Mouse (Mus musculus) thymus, adult 2 months (tissue): ENCODE measurements around the gene Gpr37l1.

Source experiments
- CTCF ChIP-seq: fragments of 200-500 bp; IDR thresholded peaks from 2 replicates; pipeline ENCODE4 v1.5.1; 2012; ENCODE audit warnings: mild to moderate bottlenecking, control low read depth, low read length, moderate library complexity, borderline replicate concordance; ENCODE audit not compliant: control insufficient read depth, poor library complexity, insufficient read depth; ENCODE audit errors: extremely low read depth
- POLR2A ChIP-seq: fragments of 200-500 bp; IDR thresholded peaks from 2 replicates; pipeline ENCODE4 v1.6.1; 2012; ENCODE audit warnings: mild to moderate bottlenecking, low read length, control low read depth, moderate library complexity; ENCODE audit not compliant: control insufficient read depth, poor library complexity, insufficient read depth; ENCODE audit errors: extremely low read depth

DNA sequence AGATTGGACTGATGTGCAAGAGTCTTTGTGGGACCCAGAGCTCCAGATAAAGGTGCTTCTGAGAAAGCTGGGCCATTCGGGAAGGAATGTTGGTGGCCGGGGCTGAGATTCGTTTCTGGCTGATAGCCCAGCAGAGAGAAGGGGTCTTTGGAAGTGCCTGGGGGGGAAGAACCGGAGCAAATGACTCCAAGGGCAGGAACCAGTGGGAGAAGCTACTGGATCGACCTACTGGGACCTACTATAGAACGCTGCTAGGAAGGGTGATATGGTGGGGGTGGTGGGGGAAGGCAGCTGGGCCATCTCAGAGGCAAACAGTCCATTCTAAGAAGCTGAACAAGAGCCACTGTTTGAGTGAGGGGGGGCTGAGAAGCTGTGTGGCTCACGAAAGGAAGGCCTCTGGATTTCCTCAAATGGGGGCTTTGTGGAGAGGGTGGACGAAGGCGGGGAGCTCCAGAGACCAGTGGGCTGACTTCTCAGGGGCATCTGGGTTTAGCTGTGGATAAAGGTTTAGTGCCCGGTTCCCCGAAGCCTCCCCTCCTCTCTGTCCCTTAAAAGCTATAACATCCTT lies 7.8 kb downstream of the Gpr37l1 start:
- no peak for TF ChIP-seq POLR2A
- no peak for TF ChIP-seq CTCF
